19 mouse cellular contexts compared by ENCODE assay signal in the genomic region with DNA sequence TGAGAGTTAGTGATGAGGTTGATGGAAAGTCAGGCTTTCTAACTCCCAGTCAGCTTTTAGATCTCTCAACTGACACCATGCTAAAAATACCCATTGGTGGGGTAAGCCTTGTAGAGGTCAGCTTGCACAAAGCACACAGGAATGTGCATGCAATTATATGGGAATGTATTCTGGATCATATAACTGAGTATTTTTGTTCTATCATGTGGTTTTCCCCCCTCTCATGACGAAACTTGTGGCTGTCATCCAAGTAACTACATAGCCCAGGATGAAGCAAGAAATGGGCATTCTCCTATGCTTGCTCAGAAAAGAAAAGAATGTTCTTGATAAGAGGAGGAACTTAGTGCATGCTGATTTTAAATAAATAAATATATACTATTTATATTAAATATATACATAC.
DNase-seq lines count a peak whose midpoint lies in the region; ATAC-seq and TF ChIP-seq lines count a peak whose summit lies in the region.
"Had no signal": no experiment of that assay in that cellular context is flagged by ENCODE, and none has a peak within 500 bp of the region (broad histone marks: within the 10 kb centered on the region; RNA-seq: fewer than 3 reads in every experiment).

No protein-coding gene starts in this region.

- no peaks in the 10 kb centered on the region for H3K9me3 ChIP-seq in liver, embryonic 12.5 days (replicated peaks)
- H3K9me3 ChIP-seq: forebrain, embryonic 13.5 days; G1E; kidney, embryonic 15.5 days; limb, embryonic 13.5 days; liver, embryonic 15.5 days; midbrain, embryonic 13.5 days had no signal

- no peak overlapping the region for H3K4me3 ChIP-seq in liver, embryonic 12.5 days
- H3K4me3 ChIP-seq in layer of hippocampus, adult 2 months = no peak overlapping the region
- H3K4me3 ChIP-seq: forebrain, embryonic 13.5 days; kidney, embryonic 15.5 days; limb, embryonic 13.5 days; liver, embryonic 15.5 days; midbrain, embryonic 13.5 days had no signal

- H3K4me1 ChIP-seq in liver, embryonic 12.5 days = no peaks in the 10 kb centered on the region
- H3K4me1 ChIP-seq: forebrain, embryonic 13.5 days; kidney, embryonic 15.5 days; limb, embryonic 13.5 days; liver, embryonic 15.5 days; midbrain, embryonic 13.5 days had no signal

- ATAC-seq in liver, embryonic 12.5 days = no peak
- no peak for ATAC-seq in frontal cortex, adult (ENCODE audit: low TSS enrichment)
- ATAC-seq: forebrain, embryonic 13.5 days; hindbrain, postnatal 0 days; intestine, postnatal 0 days; midbrain, embryonic 13.5 days had no signal

- H3K27me3 ChIP-seq in liver, embryonic 12.5 days (replicated peaks) = no peaks in the 10 kb centered on the region
- H3K27me3 ChIP-seq: forebrain, embryonic 13.5 days; kidney, embryonic 15.5 days; limb, embryonic 13.5 days; liver, embryonic 15.5 days; midbrain, embryonic 13.5 days had no signal

- DNase-seq in 3T3-L1 (ENCODE audit: low read depth, low spot score) = peak; percentile 97
- DNase-seq in Muller cell, postnatal 12 days (ENCODE audit: inconsistent ontology term) = peak; percentile 83
- DNase-seq in fibroblast of lung, adult 2 months (ENCODE audit: low read depth) = peak; percentile 79
- peak; percentile 27 for DNase-seq in lung, postnatal 36 days
- DNase-seq in layer of hippocampus, adult 2 months (ENCODE audit: low spot score in 2 of 2) = no peak
- DNase-seq: adrenal gland, adult 2 months; cerebellum, adult 9-11 months; gastrocnemius, postnatal 25 days; kidney, postnatal 4 days had no signal

- H3K27ac ChIP-seq in liver, embryonic 12.5 days = no peak overlapping the region
- no peak overlapping the region for H3K27ac ChIP-seq in layer of hippocampus, adult 2 months
- H3K27ac ChIP-seq: forebrain, embryonic 13.5 days; hindbrain, postnatal 0 days; kidney, embryonic 15.5 days; limb, embryonic 13.5 days; liver, embryonic 15.5 days; midbrain, embryonic 13.5 days had no signal

- 35% methylated on average over 1 of the region's 1 CpGs for WGBS in liver, embryonic 12.5 days (ENCODE audit: insufficient replicate concordance)

- no peak overlapping the region for H3K4me2 ChIP-seq in liver, embryonic 12.5 days
- H3K4me2 ChIP-seq: forebrain, embryonic 13.5 days; kidney, embryonic 15.5 days; limb, embryonic 13.5 days; liver, embryonic 15.5 days; midbrain, embryonic 13.5 days had no signal

- no peaks in the 10 kb centered on the region for H3K36me3 ChIP-seq in liver, embryonic 12.5 days
- H3K36me3 ChIP-seq: G1E; kidney, embryonic 15.5 days; limb, embryonic 13.5 days; liver, embryonic 15.5 days; midbrain, embryonic 13.5 days had no signal

- TF ChIP-seq CTCF in layer of hippocampus, adult 2 months (conservative IDR thresholded peaks at IDR 0.05) = no peak

- H3K9ac ChIP-seq in liver, embryonic 12.5 days = no peak overlapping the region
- H3K9ac ChIP-seq: forebrain, embryonic 13.5 days; kidney, embryonic 15.5 days; limb, embryonic 13.5 days; liver, embryonic 15.5 days; midbrain, embryonic 13.5 days had no signal

Comparison
In these comparisons a context has a peak if more than half of its experiments do, and no peak if none do; other contexts are left out.
1. DNase-seq: peak in 3T3-L1 (single experiment), Muller cell, postnatal 12 days (single experiment), fibroblast of lung, adult 2 months (single experiment) and lung, postnatal 36 days (single experiment); none in layer of hippocampus, adult 2 months (0 of 2).